Mouse (Mus musculus) neural tube, embryonic 14.5 days (tissue): ENCODE results near the gene 4930555G01Rik. TPM values are rescaled to one million over a fixed set of nuclear protein-coding genes. Genes with fewer than 3 reads are reported as not detected.
"Not testable (repeated sequence)": the region's sequence is repeated elsewhere in the genome, so short reads cannot be mapped to it uniquely, and the experiment has no call there.

Experiments used
- ATAC-seq: fragments of 200-750 bp; cut with Nextera tagmentation; 2 replicates; pipeline ENCODE4 v1.8.0; 2017; ENCODE audit warnings: low read depth, mild to moderate bottlenecking, moderate TSS enrichment, moderate library complexity
- H3K27ac ChIP-seq: fragments of 300-500 bp; sonication (generic); 2 replicates; pipeline ENCODE4 v1.5.1; 2014; ENCODE audit warnings: low read depth, mild to moderate bottlenecking, control low read depth, low read length, moderate library complexity, mixed read lengths
- H3K27me3 ChIP-seq: fragments of 300-500 bp; sonication (generic); 2 replicates; pipeline ENCODE4 v1.6.1; 2014; ENCODE audit warnings: low read length; ENCODE audit not compliant: control insufficient read depth, insufficient read depth
- H3K36me3 ChIP-seq: fragments of 300-500 bp; sonication (generic); 2 replicates; pipeline ENCODE4 v1.6.1; 2014; ENCODE audit warnings: low read length, mixed read lengths; ENCODE audit not compliant: control insufficient read depth, insufficient read depth
- H3K4me1 ChIP-seq: fragments of 300-500 bp; sonication (generic); 2 replicates; pipeline ENCODE4 v1.6.1; 2014; ENCODE audit warnings: low read length; ENCODE audit not compliant: control insufficient read depth, insufficient read depth
- H3K4me2 ChIP-seq: fragments of 300-500 bp; sonication (generic); 2 replicates; pipeline ENCODE4 v1.6.1; 2014; ENCODE audit warnings: mild to moderate bottlenecking, low read depth, low read length, control low read depth
- H3K4me3 ChIP-seq: fragments of 300-500 bp; sonication (generic); 2 replicates; pipeline ENCODE4 v1.5.1; 2014; ENCODE audit warnings: low read depth, low read length, control low read depth, mixed read lengths
- H3K9ac ChIP-seq: fragments of 300-500 bp; sonication (generic); replicated peaks from 2 replicates; pipeline ENCODE4 v1.6.1; 2014; ENCODE audit warnings: low read depth, mild to moderate bottlenecking, control low read depth, low read length, mixed read lengths
- H3K9me3 ChIP-seq: fragments of 300-500 bp; sonication (generic); 2 replicates; pipeline ENCODE4 v1.6.1; 2016; ENCODE audit warnings: low read length; ENCODE audit not compliant: control insufficient read depth
- WGBS: fragments of 180-500 bp; shearing (Covaris S2); extraction: QIAGEN DNeasy Blood & Tissue Kit; methylation state at CpG from one replicate; pipeline ENCODE4 v1.1.7; 2014; 5-methylcytosine and 5-hydroxymethylcytosine counted together
- polyA plus RNA-seq: library from polyadenylated mRNA; unstranded; fragments of >200 nt; fragmentation: Nextera tagmentation; extraction: Ambion mirVana; gene quantifications from 2 replicates; pipeline ENCODE4 v1.2.1, GENCODE M21; 2014

Gene 4930555G01Rik
- not detected in 2 replicates for polyA plus RNA-seq

DNA sequence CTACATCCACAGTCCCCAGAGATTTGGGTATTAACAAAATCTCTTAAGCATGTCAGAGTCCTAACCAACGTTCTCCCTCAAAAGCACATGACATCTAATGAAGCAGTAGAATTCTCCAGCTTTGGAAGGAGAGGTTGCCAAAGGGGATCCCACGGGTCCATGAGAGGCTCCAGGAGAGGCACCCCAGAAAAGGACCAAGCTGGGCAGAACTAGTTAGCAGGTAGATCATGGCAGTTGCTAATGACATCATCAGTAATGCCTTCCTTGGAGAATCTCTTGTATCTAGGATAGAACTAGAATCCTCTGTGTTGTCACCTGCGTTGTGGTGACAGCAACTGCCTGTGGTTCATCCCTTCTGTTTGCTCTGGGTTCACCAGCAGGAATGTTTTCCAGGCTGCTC is at the start of gene 4930555G01Rik:
Gene 4930555G01Rik (plus strand): TSS at position 301 of the 400 bp plus-strand sequence.
- H3K9me3 ChIP-seq, H3K27ac ChIP-seq, H3K27me3 ChIP-seq, H3K4me3 ChIP-seq, ATAC-seq, H3K4me1 ChIP-seq, H3K4me2 ChIP-seq, H3K9ac ChIP-seq, H3K36me3 ChIP-seq: not testable (repeated sequence)
- WGBS, result no CpG with 5 or more reads among the region's 3 CpGs

DNA sequence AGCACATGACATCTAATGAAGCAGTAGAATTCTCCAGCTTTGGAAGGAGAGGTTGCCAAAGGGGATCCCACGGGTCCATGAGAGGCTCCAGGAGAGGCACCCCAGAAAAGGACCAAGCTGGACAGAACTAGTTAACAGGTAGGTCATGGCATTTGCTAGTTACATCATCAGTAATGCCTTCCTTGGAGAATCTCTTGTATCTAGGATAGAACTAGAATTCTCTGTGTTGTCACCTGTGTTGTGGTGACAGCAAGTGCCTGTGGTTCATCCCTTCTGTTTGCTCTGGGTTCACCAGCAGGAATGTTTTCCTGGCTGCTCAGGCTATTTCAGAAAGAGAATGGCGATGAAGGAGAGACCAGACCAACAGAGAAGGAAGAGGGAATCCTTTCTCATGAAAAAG is 34.8 kb upstream of the 4930555G01Rik start, which contains the start of gene Gm3298:
Gene Gm3298 (plus strand): TSS at position 301 of the 400 bp plus-strand sequence.
- no CpG with 5 or more reads among the region's 2 CpGs for WGBS
- not testable (repeated sequence) for ATAC-seq

DNA sequence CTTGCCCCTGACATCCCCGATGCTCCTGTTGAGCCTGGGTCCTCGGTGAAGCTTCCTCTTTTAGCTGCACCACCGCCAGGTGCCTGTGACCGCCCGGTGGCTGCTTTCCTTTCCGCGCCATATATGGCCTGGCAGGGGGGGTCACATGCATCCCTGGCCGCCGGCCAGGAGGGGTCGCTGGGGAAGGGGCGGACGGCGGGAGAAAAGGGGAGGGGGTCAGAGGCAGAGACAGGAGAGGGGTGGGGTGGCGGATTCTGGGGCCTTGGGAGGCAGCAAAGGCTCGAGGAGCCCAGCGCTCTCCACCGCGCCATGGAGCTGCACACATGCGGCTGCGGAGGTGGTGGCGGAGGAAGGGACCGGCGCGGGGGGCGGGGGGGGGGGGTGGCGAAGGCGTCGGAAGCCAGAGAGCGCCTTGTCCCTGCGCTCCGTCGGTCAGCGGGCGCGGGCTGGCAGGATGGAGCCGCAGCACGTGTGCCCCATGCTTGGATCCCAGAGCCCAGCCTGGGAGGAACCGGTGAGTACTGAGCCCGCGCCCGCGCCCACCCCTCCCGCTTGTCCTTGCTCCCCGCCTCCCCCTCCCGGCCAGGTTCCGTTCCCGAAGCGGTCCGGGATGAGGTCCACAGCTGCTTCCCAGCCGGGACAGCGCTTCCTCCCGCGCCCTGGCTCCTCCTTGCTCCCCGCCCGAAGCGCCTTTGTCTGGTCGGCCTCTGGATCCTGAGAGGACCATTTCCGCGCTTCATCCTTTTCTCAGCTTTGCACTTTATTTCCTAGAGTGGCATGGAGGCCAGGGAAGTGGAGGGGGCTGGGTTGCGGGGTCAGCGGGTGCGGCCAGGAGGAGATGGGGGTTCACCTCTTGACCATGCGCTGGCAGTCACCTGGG is 20.4 kb downstream of the 4930555G01Rik start, which contains the start of gene Gm8281:
Gene Gm8281 (plus strand): TSS at position 430 of the 880 bp plus-strand sequence.
- 9% methylated on average over 18 of the region's 63 CpGs for WGBS

More for the DNA sequence above, 34.8 kb upstream of the 4930555G01Rik start, which contains the start of gene Gm3298:
- not testable (repeated sequence) for H3K9ac ChIP-seq, H3K4me2 ChIP-seq, H3K9me3 ChIP-seq, H3K4me1 ChIP-seq, H3K27me3 ChIP-seq, H3K4me3 ChIP-seq, H3K27ac ChIP-seq, H3K36me3 ChIP-seq

More for the DNA sequence above, 20.4 kb downstream of the 4930555G01Rik start, which contains the start of gene Gm8281:
- not testable (repeated sequence) for H3K36me3 ChIP-seq, H3K27me3 ChIP-seq, ATAC-seq, H3K9me3 ChIP-seq, H3K27ac ChIP-seq, H3K4me1 ChIP-seq
- Histone ChIP-seq H3K4me2 (peak within 1 kb of the TSS; percentile 38), H3K4me3 (peak within 1 kb of the TSS; percentile 36), H3K9ac (peak within 1 kb of the TSS; percentile 50)

Other genes with a start within 250 kb of the 4930555G01Rik start
- gene Gm3269, start 212.5 kb upstream of the 4930555G01Rik start, polyA plus RNA-seq, result not detected in 2 replicates
- 2.9 and 4.3 TPM in 2 replicates for gene Gm3264, start 195.1 kb upstream of the 4930555G01Rik start, polyA plus RNA-seq
- not detected in 2 replicates for gene Gm3278, start 158.2 kb upstream of the 4930555G01Rik start, polyA plus RNA-seq
- not detected in 2 replicates for gene Gm8297, start 66.7 kb upstream of the 4930555G01Rik start, polyA plus RNA-seq
- gene Gm3298, start 34.7 kb upstream of the 4930555G01Rik start, polyA plus RNA-seq, result 1.2 TPM in 1 of 2 replicates, not detected in the other
- gene Gm8281, start 20.4 kb downstream of the 4930555G01Rik start, polyA plus RNA-seq, result 13.4 and 14.5 TPM in 2 replicates
- gene Gm8279, start 80.9 kb downstream of the 4930555G01Rik start, polyA plus RNA-seq, result not detected in 2 replicates
- not detected in 2 replicates for gene Gm3317, start 113.9 kb downstream of the 4930555G01Rik start, polyA plus RNA-seq
- not detected in 2 replicates for gene Gm8271, start 135.2 kb downstream of the 4930555G01Rik start, polyA plus RNA-seq
- 0.16 TPM in 1 of 2 replicates, not detected in the other for gene Gm3526, start 210.0 kb downstream of the 4930555G01Rik start, polyA plus RNA-seq